Mouse (Mus musculus) heart, postnatal 4 days (tissue): ENCODE measurements around the gene Racgap1. TPM values are rescaled to one million over a fixed set of nuclear protein-coding genes. Genes with fewer than 3 reads are reported as not detected.

Source experiments
- DNase-seq: peaks from one replicate; pipeline ENCODE4 v3.0.0; 2021
- total RNA-seq, 2 experiments: library from RNA; stranded (reverse); gene quantifications; 2 replicates each; pipeline ENCODE4 v1.2.3; 2021

Racgap1 gene
- 10 to 100 TPM; 88.5 to 98.7 TPM for total RNA-seq

GRCm38 (mm10) chr15:99651163-99651872 is at the start of gene Racgap1:
Gene Racgap1, minus strand, starts transcription at chr15:99651656.
- DNase-seq = peak; percentile 98

- DNase-seq = no peak
Measured at GRCm38 (mm10) chr15:99700219-99701106, 49.0 kb upstream of the Racgap1 start.

- no peak for DNase-seq
Measured at GRCm38 (mm10) chr15:99699715-99700114, 48.3 kb upstream of the Racgap1 start.

GRCm38 (mm10) chr15:99698533-99699085 is 47.2 kb upstream of the Racgap1 start:
- DNase-seq = no peak

- DNase-seq = no peak
Measured at GRCm38 (mm10) chr15:99697309-99697708, 45.9 kb upstream of the Racgap1 start.

GRCm38 (mm10) chr15:99691976-99692375 is 40.5 kb upstream of the Racgap1 start:
- no peak for DNase-seq

- no peak for DNase-seq
Measured at GRCm38 (mm10) chr15:99690924-99691323, 39.5 kb upstream of the Racgap1 start.

- peak; percentile 67 for DNase-seq
Measured at GRCm38 (mm10) chr15:99688712-99689111, 37.3 kb upstream of the Racgap1 start.

- DNase-seq = no peak
Measured at GRCm38 (mm10) chr15:99684156-99684555, 32.7 kb upstream of the Racgap1 start.

GRCm38 (mm10) chr15:99682880-99683279 is 31.4 kb upstream of the Racgap1 start:
- DNase-seq = no peak

GRCm38 (mm10) chr15:99679008-99679407 is 27.6 kb upstream of the Racgap1 start:
- DNase-seq = no peak

- DNase-seq = peak; percentile 60
Measured at GRCm38 (mm10) chr15:99678063-99678800, 26.8 kb upstream of the Racgap1 start.

GRCm38 (mm10) chr15:99677089-99677488 is 25.6 kb upstream of the Racgap1 start:
- no peak for DNase-seq

- no peak for DNase-seq
Measured at GRCm38 (mm10) chr15:99674866-99675265, 23.4 kb upstream of the Racgap1 start.

- DNase-seq = no peak
Measured at GRCm38 (mm10) chr15:99671783-99672182, 20.3 kb upstream of the Racgap1 start.

- DNase-seq = no peak
Measured at GRCm38 (mm10) chr15:99670964-99671670, 19.7 kb upstream of the Racgap1 start.

- peak; percentile 73 for DNase-seq
Measured at GRCm38 (mm10) chr15:99670154-99670821, 18.8 kb upstream of the Racgap1 start, which contains the start of gene Asic1. Gene Asic1, plus strand, starts transcription at chr15:99670368.

GRCm38 (mm10) chr15:99669392-99669791 is 17.9 kb upstream of the Racgap1 start:
- DNase-seq = no peak

GRCm38 (mm10) chr15:99668881-99669280 is 17.4 kb upstream of the Racgap1 start:
- peak; percentile 84 for DNase-seq

GRCm38 (mm10) chr15:99667544-99667943 is 16.1 kb upstream of the Racgap1 start:
- DNase-seq = no peak
